ENCODE assay signal across 20 mouse cellular contexts in genomic region chr11:118898643-118899042, GRCm38 (mm10). TPM values are rescaled to one million over a fixed set of nuclear protein-coding genes. Genes with fewer than 3 reads are reported as not detected.
DNase-seq lines count a peak whose midpoint lies in the region; ATAC-seq and TF ChIP-seq lines count a peak whose summit lies in the region.
"Had no signal": no experiment of that assay in that cellular context is flagged by ENCODE, and none has a peak within 500 bp of the region (broad histone marks: within the 10 kb centered on the region; RNA-seq: fewer than 3 reads in every experiment).

No protein-coding gene starts in this region.

- WGBS in kidney, adult 2 months = 29% methylated on average over 11 of the region's 11 CpGs
- 36% methylated on average over 11 of the region's 11 CpGs for WGBS in kidney, embryonic 14.5 days

- ATAC-seq in kidney, embryonic 14.5 days (ENCODE audit: low FRiP score, low TSS enrichment) = no peak
- ATAC-seq: forebrain, embryonic 16.5 days had no signal

- no peak for TF ChIP-seq CTCF in kidney, adult 2 months (conservative IDR thresholded peaks at IDR 0.05; ENCODE audit: insufficient read depth, insufficient read length, low read depth, low read length)

- H3K27ac ChIP-seq in kidney, adult 2 months (ENCODE audit: insufficient read depth, low read depth, low read length) = no peak overlapping the region
- H3K27ac ChIP-seq in kidney, embryonic 14.5 days (ENCODE audit: low read depth, low read length) = no peak overlapping the region
- H3K27ac ChIP-seq: embryonic facial prominence, embryonic 12.5 days; liver, embryonic 13.5 days; lung, embryonic 15.5 days; stomach, embryonic 15.5 days had no signal

- H3K4me1 ChIP-seq in kidney, adult 2 months (ENCODE audit: control insufficient read depth, insufficient read depth, low read length) = no peaks in the 10 kb centered on the region
- H3K4me1 ChIP-seq in kidney, embryonic 14.5 days (ENCODE audit: control insufficient read depth, insufficient read depth, low read length) = 0 out of 2 replicates have a peak, but pooled peaks cover 6% of the 10 kb centered on the region
- H3K4me1 ChIP-seq: embryonic facial prominence, embryonic 12.5 days; liver, embryonic 13.5 days; lung, embryonic 15.5 days; stomach, embryonic 15.5 days had no signal

- peak; percentile 43 to 55 for DNase-seq in cerebellum, adult 18-20 months
- DNase-seq in cerebellum, postnatal 14 days = no peak
- peak; percentile 48 for DNase-seq in kidney, adult 2 months
- DNase-seq in cerebellum, adult 9-10 months = peak; percentile 47
- DNase-seq in kidney, postnatal 14 days = peak; percentile 17
- DNase-seq in frontal cortex, postnatal 14 days (ENCODE audit: low spot score in 2 of 2) = no peak
- DNase-seq in gastrocnemius, postnatal 25 days = no peak
- DNase-seq: heart, adult 11 months; liver, embryonic 13.5 days; midbrain, embryonic 14.5 days; spleen, adult 18-20 months; thymus, adult 2 months had no signal

- H3K36me3 ChIP-seq in kidney, adult 2 months (ENCODE audit: control insufficient read depth, insufficient read depth, low read length) = no peaks in the 10 kb centered on the region
- no peaks in the 10 kb centered on the region for H3K36me3 ChIP-seq in kidney, embryonic 14.5 days (ENCODE audit: control insufficient read depth, insufficient read depth, low read length)
- H3K36me3 ChIP-seq: embryonic facial prominence, embryonic 12.5 days; liver, embryonic 13.5 days; lung, embryonic 15.5 days; stomach, embryonic 15.5 days had no signal

- no peak overlapping the region for H3K4me2 ChIP-seq in kidney, embryonic 14.5 days (replicated peaks; ENCODE audit: low read depth, low read length)
- H3K4me2 ChIP-seq: embryonic facial prominence, embryonic 12.5 days; hindbrain, embryonic 14.5 days; liver, embryonic 13.5 days; lung, embryonic 15.5 days; stomach, embryonic 15.5 days had no signal

- H3K9ac ChIP-seq in kidney, embryonic 14.5 days (ENCODE audit: low read depth, low read length) = no peak overlapping the region
- H3K9ac ChIP-seq: embryonic facial prominence, embryonic 12.5 days; hindbrain, embryonic 14.5 days; liver, embryonic 13.5 days; lung, embryonic 15.5 days; stomach, embryonic 15.5 days had no signal

- no peaks in the 10 kb centered on the region for H3K27me3 ChIP-seq in kidney, adult 2 months (replicated peaks; ENCODE audit: control insufficient read depth, insufficient read depth, low read length)
- H3K27me3 ChIP-seq in kidney, embryonic 14.5 days (ENCODE audit: control insufficient read depth, insufficient read depth, low read length) = peaks cover 30% of the 10 kb centered on the region; the same call in 1 of the 2 replicates
- H3K27me3 ChIP-seq: stomach, embryonic 15.5 days had no signal

- no peak overlapping the region for H3K4me3 ChIP-seq in kidney, adult 2 months (ENCODE audit: insufficient read depth, low read depth, low read length)
- no peak overlapping the region for H3K4me3 ChIP-seq in kidney, embryonic 14.5 days (ENCODE audit: low read length)
- H3K4me3 ChIP-seq: embryonic facial prominence, embryonic 12.5 days; liver, embryonic 13.5 days; lung, embryonic 15.5 days; stomach, embryonic 15.5 days had no signal

- no peak for TF ChIP-seq POLR2A in kidney, adult 2 months (IDR thresholded peaks at IDR 0.05; ENCODE audit: low read depth, low read length)

- no peaks in the 10 kb centered on the region for H3K9me3 ChIP-seq in kidney, embryonic 14.5 days (ENCODE audit: control insufficient read depth, low read length)
- H3K9me3 ChIP-seq: embryonic facial prominence, embryonic 12.5 days; liver, embryonic 13.5 days; lung, embryonic 15.5 days; stomach, embryonic 15.5 days had no signal

RNA-seq across cellular contexts. Expression of gene Rbfox3, which starts 12.8 kb away (rescaled TPM):
- 0.27 TPM in 2 replicates for polyA plus RNA-seq in kidney, adult 2 months (2012; rRNA removed)
- 0.37 and 0.50 TPM in 2 replicates for polyA plus RNA-seq in kidney, embryonic 14.5 days (2014; fragmentation: Nextera tagmentation; extraction: Ambion mirVana)
- total RNA-seq in gastrocnemius, postnatal 25 days (2021) = under 1 TPM; 0.16 to 0.28 TPM
- total RNA-seq: CH12.LX; common myeloid progenitor, adult 5-6 weeks had no signal

Comparison
In these comparisons a context has a peak if more than half of its experiments do, and no peak if none do; other contexts are left out.
1. DNase-seq: peak in cerebellum, adult 18-20 months (2 of 2), kidney, adult 2 months (single experiment), cerebellum, adult 9-10 months (single experiment) and kidney, postnatal 14 days (single experiment); none in cerebellum, postnatal 14 days (0 of 2), frontal cortex, postnatal 14 days (0 of 2) and gastrocnemius, postnatal 25 days (single experiment).